Mouse (Mus musculus) cerebellum, postnatal 25 days (tissue): ENCODE results near the gene Mbnl2.
A peak's percentile ranks its signal among the peaks of the same experiment; 100 is the strongest.

ENCODE experiments used
- DNase-seq, 2 experiments: peaks; one replicate each; pipeline ENCODE4 v3.0.0; 2021; ENCODE audit warnings: mixed read lengths in 2 of 2

Gene Mbnl2

DNA sequence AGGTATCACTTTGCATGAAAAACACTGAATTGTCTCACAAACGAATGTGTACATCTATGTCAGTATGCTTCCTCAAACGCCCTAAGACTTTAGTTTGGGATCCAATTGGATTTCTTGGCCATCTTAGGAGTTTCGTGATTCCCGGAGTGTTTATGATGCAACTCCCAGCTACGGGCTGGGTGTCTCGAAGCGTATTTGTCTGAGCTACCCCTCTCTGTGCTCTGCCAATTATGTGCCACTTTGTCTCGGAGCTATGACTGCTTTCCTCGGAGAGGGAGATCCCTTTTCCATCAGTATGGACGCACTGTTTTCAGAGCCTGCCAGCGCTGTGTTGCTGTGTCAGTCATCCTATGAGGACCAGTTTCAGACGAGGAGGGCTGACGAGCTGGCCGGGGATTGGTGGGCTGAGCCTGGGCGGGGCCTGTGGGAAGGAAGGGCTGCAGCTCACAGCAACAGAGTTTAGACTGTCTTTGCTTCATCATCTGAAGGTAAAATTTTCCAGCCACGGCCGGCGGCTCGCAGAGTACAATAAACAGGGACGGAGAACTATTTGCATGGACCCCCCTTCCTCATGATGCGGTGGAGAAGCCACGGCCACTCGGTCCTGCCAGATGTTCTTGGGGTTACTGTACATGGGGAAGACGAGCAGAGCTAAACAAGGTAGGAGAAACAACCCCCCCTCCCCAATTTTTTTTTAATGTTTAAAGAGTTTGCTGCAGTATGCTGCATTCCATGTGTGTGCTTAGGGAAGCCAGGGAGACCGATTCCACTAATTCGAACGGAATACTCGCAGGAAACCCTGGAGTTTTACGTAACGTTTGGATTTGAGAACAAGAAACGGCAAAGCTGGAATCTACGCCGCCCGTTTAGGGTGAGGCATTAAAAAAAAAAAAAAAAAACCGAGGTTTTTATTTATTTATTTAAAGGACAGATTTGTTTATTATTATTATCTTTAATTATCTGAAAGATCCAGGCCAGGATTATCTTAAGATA, at the start of gene Mbnl2:
Mbnl2 (plus strand) TSS at position 424 of the 993 bp plus-strand sequence.
- peak; percentile 96 for DNase-seq

- peak in 1 of 2 experiments; percentile 11 for DNase-seq
These were observed 43.4 kb upstream of the Mbnl2 start for GRCm38 (mm10) chr14:120232076-120232496.

DNA sequence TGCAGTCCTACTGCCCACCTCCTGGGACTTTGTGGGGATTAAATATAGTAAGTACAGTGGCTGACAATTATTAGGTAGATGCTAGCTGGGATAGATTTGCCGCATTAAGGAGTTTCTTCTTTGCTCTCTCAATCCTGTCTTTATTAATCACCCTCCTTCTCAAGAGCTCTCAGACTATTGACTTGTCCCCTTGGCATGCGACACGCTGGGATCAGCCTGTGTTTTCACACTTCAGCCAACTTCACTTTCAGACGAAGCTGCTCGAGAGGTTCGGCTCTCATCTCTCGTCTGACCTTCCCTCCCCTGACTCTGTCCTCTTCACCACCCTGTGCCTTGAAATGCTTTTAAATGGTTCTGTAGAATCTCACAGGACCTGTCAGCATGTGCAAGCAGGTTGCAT, 39.9 kb upstream of the Mbnl2 start:
- DNase-seq: no peak

- no peak for DNase-seq
These were observed 37.0 kb upstream of the Mbnl2 start for GRCm38 (mm10) chr14:120238501-120238900.

DNA sequence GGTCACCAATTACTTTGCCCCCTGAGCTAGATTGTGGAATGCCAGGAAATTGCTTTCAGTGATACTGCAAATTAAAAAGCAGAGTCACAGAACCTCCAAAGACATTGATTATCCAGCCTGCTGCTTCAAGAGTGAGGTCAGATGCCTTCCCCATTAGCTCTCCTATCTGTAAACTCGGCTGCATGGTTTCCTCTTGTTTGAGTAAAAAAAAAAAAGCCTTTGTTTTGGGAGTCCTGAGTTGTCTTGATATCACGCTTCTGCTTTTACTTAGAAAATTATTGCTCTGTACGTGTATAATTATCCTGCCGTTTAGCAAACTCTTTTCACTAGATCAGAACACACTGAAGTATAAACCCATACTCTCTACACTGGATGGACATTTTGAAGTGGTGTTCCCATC, 35.3 kb upstream of the Mbnl2 start:
- no peak for DNase-seq

- no peak for DNase-seq
These were observed 32.8 kb upstream of the Mbnl2 start for GRCm38 (mm10) chr14:120242711-120243110.

- DNase-seq: no peak
These were observed 30.3 kb upstream of the Mbnl2 start for GRCm38 (mm10) chr14:120245081-120245705.

DNA sequence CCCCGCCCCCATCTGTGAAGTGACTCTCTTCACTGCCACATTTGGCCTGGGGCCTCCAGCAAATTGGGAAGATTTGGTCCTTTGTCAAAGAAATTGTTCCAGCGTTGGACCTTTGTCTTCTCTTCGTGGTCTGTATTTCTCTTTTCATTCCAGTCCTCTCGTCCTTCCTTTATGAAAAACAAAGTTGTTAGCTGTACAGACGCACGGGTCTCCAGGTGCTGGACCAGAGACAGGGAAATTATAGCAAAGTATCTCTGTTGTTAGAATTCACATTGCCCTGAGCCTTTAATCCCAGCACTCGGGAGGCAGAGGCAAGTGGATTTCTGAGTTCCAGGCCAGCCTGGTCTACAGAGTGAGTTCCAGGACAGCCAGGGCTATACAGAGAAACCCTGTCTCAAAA, 22.1 kb upstream of the Mbnl2 start:
- DNase-seq: no peak

DNA sequence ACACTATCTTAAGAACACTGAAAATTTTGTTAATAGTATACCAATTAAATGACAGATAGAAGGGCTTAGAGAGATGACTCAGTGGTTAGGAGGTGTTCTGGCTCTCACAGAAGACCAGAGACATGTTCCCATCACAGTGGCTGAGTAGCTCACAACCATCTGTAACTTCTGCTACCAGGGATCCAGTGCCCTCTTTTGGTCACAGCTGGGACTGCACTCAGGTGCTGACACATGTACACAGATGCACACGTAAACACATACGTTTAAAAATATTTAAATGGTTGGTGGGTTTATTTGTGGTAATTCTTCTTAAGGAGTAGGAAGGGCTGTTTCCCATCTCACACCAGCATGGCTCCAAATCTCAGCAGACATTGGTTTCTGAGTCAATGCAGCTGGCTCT, 19.3 kb upstream of the Mbnl2 start:
- no peak for DNase-seq

- no peak for DNase-seq
These were observed 18.7 kb upstream of the Mbnl2 start for GRCm38 (mm10) chr14:120256623-120257384.

DNA sequence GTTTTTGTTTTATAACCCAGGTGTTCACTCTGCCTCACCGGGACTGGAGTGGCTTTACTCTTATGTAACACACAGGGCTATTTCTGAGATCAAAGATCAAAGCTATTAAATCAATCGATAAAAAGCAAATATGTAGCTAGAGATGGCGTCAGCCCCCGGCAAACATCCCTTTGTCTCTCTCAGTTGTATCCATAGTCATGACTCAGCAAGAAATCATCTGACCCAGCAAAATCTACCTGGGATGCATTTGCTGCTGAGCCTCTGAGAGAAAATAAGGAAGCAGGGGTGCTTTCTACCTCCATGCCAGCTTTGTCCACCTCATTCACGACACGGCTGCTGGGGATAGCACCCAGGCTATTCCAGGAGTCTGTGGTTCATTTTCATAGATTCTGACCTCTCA, 18.0 kb upstream of the Mbnl2 start:
- no peak for DNase-seq

- no peak for DNase-seq
These were observed 16.0 kb upstream of the Mbnl2 start for GRCm38 (mm10) chr14:120259426-120259825.

DNA sequence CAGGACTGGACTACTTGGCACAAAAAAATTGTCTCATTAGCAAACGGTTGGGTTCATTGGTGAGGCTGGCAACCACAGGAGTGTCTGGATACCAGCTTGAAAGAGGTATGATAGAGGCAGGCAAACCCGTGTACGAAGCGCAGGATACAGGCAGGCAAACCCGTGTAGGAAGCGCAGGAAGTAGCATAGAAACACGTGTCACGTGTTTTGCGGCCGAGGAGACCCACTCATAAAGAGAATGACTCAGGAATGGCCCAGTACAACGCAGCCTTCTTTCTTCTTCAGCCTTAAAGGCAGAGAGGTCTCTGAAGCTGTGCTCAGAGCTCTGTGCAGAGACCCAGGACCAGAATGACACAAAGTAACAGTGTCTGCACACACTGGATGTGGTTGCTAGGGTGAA, 13.9 kb upstream of the Mbnl2 start:
- DNase-seq: peak in 1 of 2 experiments; percentile 18

- no peak for DNase-seq
These were observed 12.6 kb upstream of the Mbnl2 start for GRCm38 (mm10) chr14:120262660-120263379.

- DNase-seq: peak; percentile 72 to 81
These were observed 11.9 kb upstream of the Mbnl2 start for GRCm38 (mm10) chr14:120263380-120264135.

- DNase-seq: no peak
These were observed 9.6 kb upstream of the Mbnl2 start for GRCm38 (mm10) chr14:120265886-120266285.

DNA sequence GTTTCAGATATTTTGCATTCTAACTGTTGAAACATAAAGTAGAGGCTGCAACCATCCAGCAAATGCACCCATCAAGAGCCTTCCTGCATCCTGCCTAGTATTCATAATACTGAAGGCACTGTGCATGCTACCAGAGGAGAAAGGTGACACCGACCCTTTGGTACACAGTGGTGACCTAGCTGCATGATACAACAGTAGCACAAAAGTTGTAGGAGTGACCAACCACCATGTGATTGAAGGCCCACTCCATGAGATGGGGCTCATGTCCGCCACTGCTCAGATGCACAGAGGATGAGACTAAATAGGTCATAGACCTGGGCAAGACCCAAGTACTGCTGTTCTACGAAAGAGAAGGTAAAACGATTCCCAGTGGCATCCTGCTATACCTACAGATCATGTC, 8.3 kb upstream of the Mbnl2 start:
- no peak for DNase-seq

GRCm38 (mm10) chr14:120270031-120270430, 5.4 kb upstream of the Mbnl2 start:
- no peak for DNase-seq

GRCm38 (mm10) chr14:120270633-120271032, 4.8 kb upstream of the Mbnl2 start:
- DNase-seq: no peak

GRCm38 (mm10) chr14:120271096-120271495, 4.4 kb upstream of the Mbnl2 start:
- no peak for DNase-seq

GRCm38 (mm10) chr14:120273766-120274165, 1.7 kb upstream of the Mbnl2 start:
- peak in 1 of 2 experiments; percentile 1 for DNase-seq

- DNase-seq: no peak
These were observed 723 bp upstream of the Mbnl2 start for GRCm38 (mm10) chr14:120274746-120275145.
